Comparison of ENCODE assay signal across 19 mouse cellular contexts in genomic region chr10:70250354-70250753, GRCm38 (mm10). TPM values are rescaled to one million over a fixed set of nuclear protein-coding genes. Genes with fewer than 3 reads are reported as not detected.
"Had no signal": no experiment of that assay in that cellular context is flagged by ENCODE, and none has a peak within 500 bp of the region (broad histone marks: within the 10 kb centered on the region; RNA-seq: fewer than 3 reads in every experiment).

No protein-coding gene starts in this region.

- H3K4me2 ChIP-seq: neural tube, embryonic 13.5 days; neural tube, embryonic 15.5 days; stomach, embryonic 15.5 days had no signal

- H3K4me3 ChIP-seq: neural tube, embryonic 13.5 days; neural tube, embryonic 15.5 days; stomach, embryonic 15.5 days had no signal

- H3K36me3 ChIP-seq: neural tube, embryonic 13.5 days; neural tube, embryonic 15.5 days; stomach, embryonic 15.5 days had no signal

- DNase-seq: retina, postnatal 1 day; right cerebral cortex, adult 18-20 months; right cerebral cortex, postnatal 14 days; right cerebral cortex, postnatal 25 days; right cerebral cortex, postnatal 4 days; spleen, adult 18-20 months; thymus, adult 18-20 months; thymus, adult 2 months; thymus, postnatal 14 days; thymus, postnatal 25 days; thymus, postnatal 36 days; thymus, postnatal 4 days had no signal

- H3K27ac ChIP-seq: neural tube, embryonic 13.5 days; neural tube, embryonic 15.5 days; stomach, embryonic 15.5 days; stomach, postnatal 0 days had no signal

- H3K9ac ChIP-seq: neural tube, embryonic 13.5 days; neural tube, embryonic 15.5 days; stomach, embryonic 15.5 days had no signal

- H3K9me3 ChIP-seq: neural tube, embryonic 13.5 days; neural tube, embryonic 15.5 days; stomach, embryonic 15.5 days had no signal

RNA-seq across cellular contexts. Expression of gene Slc16a9, which starts 5.5 kb away (rescaled TPM):
- total RNA-seq: neutrophil, adult 5-6 weeks had no signal

RNA-seq across cellular contexts. Expression of gene Mrln, which starts 45.9 kb away (rescaled TPM):
- polyA plus RNA-seq: small intestine, adult 2 months; spleen, adult 2 months had no signal
